Mouse (Mus musculus): Measurements from ENCODE around the gene Pdp2.

DNA sequence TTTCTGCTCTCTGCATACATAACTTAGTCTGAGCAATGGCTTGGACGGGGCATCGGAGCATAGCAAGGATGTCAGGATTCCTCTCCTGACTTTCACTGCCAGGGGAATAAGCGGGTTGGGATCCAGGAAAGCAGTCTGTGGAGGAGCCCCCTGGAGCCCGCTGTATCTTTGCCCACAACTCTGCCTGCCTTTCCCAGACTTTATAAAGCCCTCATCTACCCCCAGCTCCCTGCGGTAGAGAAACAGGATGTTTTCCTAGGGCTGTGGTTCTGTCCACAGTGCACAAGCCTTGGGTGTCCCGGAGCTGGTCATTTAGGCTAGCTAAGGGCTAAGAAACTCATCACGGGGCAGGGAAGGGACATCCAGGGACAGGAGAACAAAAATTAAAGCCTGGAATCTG, 10.1 kb downstream of the Pdp2 start:
- TF ChIP-seq CTCF (IDR thresholded peaks at IDR 0.05; ENCODE audit: borderline replicate concordance, insufficient read depth, low read length) (no peak), POLR2A (IDR thresholded peaks at IDR 0.05; ENCODE audit: low read depth, low read length) (no peak)
